Mouse (Mus musculus) stomach, postnatal 0 days (tissue): ENCODE measurements at regions not wholly inside any gene's neighbourhood (a gene's known extent, or its start where the extent isn't known, plus 50 kb on each side); places are given as distances from the start of the nearest gene placed in this dataset.

ENCODE experiments used
- ATAC-seq: fragments of 200-750 bp; cut with Nextera tagmentation; 2 replicates; pipeline ENCODE4 v1.8.0; 2017; ENCODE audit not compliant: low FRiP score, low TSS enrichment
- DNase-seq: peaks from one replicate; pipeline ENCODE4 v3.0.0-alpha.2; 2016; ENCODE audit warnings: low spot score
- H3K27ac ChIP-seq: fragments of 300-500 bp; sonication (generic); replicated peaks from 2 replicates; pipeline ENCODE4 v1.5.1; 2014; ENCODE audit warnings: mild to moderate bottlenecking, control low read depth
- H3K27me3 ChIP-seq: fragments of 300-500 bp; sonication (generic); 2 replicates; pipeline ENCODE4 v1.6.1; 2014; ENCODE audit warnings: low read length; ENCODE audit not compliant: control insufficient read depth, insufficient read depth
- H3K36me3 ChIP-seq: fragments of 300-500 bp; sonication (generic); 2 replicates; pipeline ENCODE4 v1.6.1; 2014; ENCODE audit warnings: low read length, mixed read lengths; ENCODE audit not compliant: control insufficient read depth, insufficient read depth
- H3K4me1 ChIP-seq: fragments of 300-500 bp; sonication (generic); replicated peaks from 2 replicates; pipeline ENCODE4 v1.6.1; 2014; ENCODE audit warnings: antibody characterized with exemption; ENCODE audit not compliant: control insufficient read depth, insufficient read depth
- H3K4me2 ChIP-seq: fragments of 300-500 bp; sonication (generic); replicated peaks from 2 replicates; pipeline ENCODE4 v1.6.1; 2014; ENCODE audit warnings: low read depth, mild to moderate bottlenecking, control low read depth, moderate library complexity
- H3K4me3 ChIP-seq: fragments of 300-500 bp; sonication (generic); 2 replicates; pipeline ENCODE4 v1.5.1; 2014; ENCODE audit warnings: low read depth, low read length, control low read depth
- H3K9ac ChIP-seq: fragments of 300-500 bp; sonication (generic); 2 replicates; pipeline ENCODE4 v1.6.1; 2014; ENCODE audit warnings: mild to moderate bottlenecking, low read length, control low read depth, mixed read lengths
- H3K9me3 ChIP-seq: fragments of 300-500 bp; sonication (generic); 2 replicates; pipeline ENCODE4 v1.6.1; 2016; ENCODE audit warnings: low read length; ENCODE audit not compliant: control insufficient read depth
- CTCF ChIP-seq: IDR thresholded peaks from 2 replicates; pipeline ENCODE4 v1.5.1; 2016; ENCODE audit warnings: antibody characterized with exemption, low read depth, mild to moderate bottlenecking, moderate library complexity
- EP300 ChIP-seq: optimal IDR thresholded peaks from 2 replicates; pipeline ENCODE3; 2016; ENCODE audit warnings: antibody characterized with exemption
- WGBS: fragments of 180-500 bp; shearing (Covaris S2); extraction: QIAGEN DNeasy Blood & Tissue Kit; methylation state at CpG from one replicate; pipeline ENCODE4 v1.1.7; 2014; 5-methylcytosine and 5-hydroxymethylcytosine counted together

GRCm38 (mm10) chr2:51566554-51567246, 60.6 kb upstream of the Tas2r134 start:
- TF ChIP-seq CTCF: no peak
- no peak for TF ChIP-seq EP300
- H3K36me3 ChIP-seq: no peaks in the 10 kb centered on the region
- 66% methylated on average over 7 of the region's 7 CpGs for WGBS
- no peak overlapping the region for H3K9ac ChIP-seq
- H3K9me3 ChIP-seq: no peaks in the 10 kb centered on the region
- H3K27ac ChIP-seq: no peak overlapping the region
- H3K4me1 ChIP-seq: no peaks in the 10 kb centered on the region
- no peak overlapping the region for H3K4me2 ChIP-seq
- no peak for ATAC-seq
- no peaks in the 10 kb centered on the region for H3K27me3 ChIP-seq
- H3K4me3 ChIP-seq: no peak overlapping the region
- DNase-seq: no peak

GRCm38 (mm10) chr2:51563881-51564280, 63.4 kb upstream of the Tas2r134 start:
- Histone ChIP-seq H3K27ac (no peak overlapping the region), H3K36me3 (no peaks in the 10 kb centered on the region), H3K4me2 (no peak overlapping the region), H3K9ac (no peak overlapping the region), H3K4me3 (no peak overlapping the region), H3K27me3 (no peaks in the 10 kb centered on the region), H3K4me1 (no peaks in the 10 kb centered on the region), H3K9me3 (no peaks in the 10 kb centered on the region)
- 67% methylated on average over 5 of the region's 5 CpGs for WGBS
- DNase-seq (no peak), ATAC-seq (no peak)
- TF ChIP-seq CTCF (no peak), EP300 (no peak)

- WGBS: 59% methylated on average over 1 of the region's 1 CpGs
- Histone ChIP-seq H3K27me3 (no peaks in the 10 kb centered on the region), H3K4me1 (no peaks in the 10 kb centered on the region), H3K9me3 (no peaks in the 10 kb centered on the region), H3K27ac (no peak overlapping the region), H3K4me2 (no peak overlapping the region), H3K36me3 (no peaks in the 10 kb centered on the region), H3K9ac (no peak overlapping the region), H3K4me3 (no peak overlapping the region)
- TF ChIP-seq EP300 (no peak), CTCF (no peak)
- DNase-seq (no peak), ATAC-seq (no peak)
Observed at GRCm38 (mm10) chr2:51563240-51563639, 64.1 kb upstream of the Tas2r134 start.

GRCm38 (mm10) chr2:51550863-51551262, 76.4 kb upstream of the Tas2r134 start:
- WGBS: 57% methylated on average over 7 of the region's 7 CpGs

GRCm38 (mm10) chr2:51549125-51549524, 78.2 kb upstream of the Tas2r134 start:
- WGBS: 77% methylated on average over 5 of the region's 5 CpGs
- H3K9me3 ChIP-seq: no peaks in the 10 kb centered on the region
- H3K27me3 ChIP-seq: no peaks in the 10 kb centered on the region
- H3K27ac ChIP-seq: no peak overlapping the region
- H3K9ac ChIP-seq: no peak overlapping the region
- ATAC-seq (no peak), DNase-seq (no peak)
- no peak overlapping the region for H3K4me3 ChIP-seq
- H3K36me3 ChIP-seq: no peaks in the 10 kb centered on the region
- TF ChIP-seq CTCF (no peak), EP300 (no peak)
- H3K4me1 ChIP-seq: no peaks in the 10 kb centered on the region
- H3K4me2 ChIP-seq: no peak overlapping the region

More at GRCm38 (mm10) chr2:51550863-51551262, 76.4 kb upstream of the Tas2r134 start:
- Histone ChIP-seq H3K4me1 (no peaks in the 10 kb centered on the region), H3K9me3 (no peaks in the 10 kb centered on the region), H3K27ac (no peak overlapping the region), H3K4me3 (no peak overlapping the region), H3K9ac (no peak overlapping the region), H3K27me3 (no peaks in the 10 kb centered on the region), H3K36me3 (no peaks in the 10 kb centered on the region), H3K4me2 (no peak overlapping the region)
- ATAC-seq (no peak), DNase-seq (no peak)
- TF ChIP-seq CTCF: no peak
- TF ChIP-seq EP300: no peak

GRCm38 (mm10) chr2:51546181-51546580, 81.1 kb upstream of the Tas2r134 start:
- no peaks in the 10 kb centered on the region for H3K9me3 ChIP-seq
- TF ChIP-seq CTCF (no peak), EP300 (no peak)
- ATAC-seq (no peak), DNase-seq (no peak)
- H3K4me3 ChIP-seq: no peak overlapping the region
- H3K27ac ChIP-seq: no peak overlapping the region
- no peaks in the 10 kb centered on the region for H3K4me1 ChIP-seq
- no peak overlapping the region for H3K9ac ChIP-seq
- no peaks in the 10 kb centered on the region for H3K27me3 ChIP-seq
- WGBS: 88% methylated on average over 3 of the region's 3 CpGs
- no peak overlapping the region for H3K4me2 ChIP-seq
- H3K36me3 ChIP-seq: no peaks in the 10 kb centered on the region
